Mouse (Mus musculus): ENCODE measurements around the gene Pmepa1. TPM values are rescaled to one million over a fixed set of nuclear protein-coding genes. Genes with fewer than 3 reads are reported as not detected.
A peak's percentile ranks its signal among the peaks of the same experiment; 100 is the strongest.

Gene Pmepa1
- polyA plus RNA-seq, 1 experiment from 2014 or later, result 4.1 TPM

GRCm38 (mm10) chr2:173175703-173176102, 100.6 kb downstream of the Pmepa1 start:
- Histone ChIP-seq H3K4me1 (peaks cover 34% of the 10 kb centered on the region), H3K27ac (no peak overlapping the region), H3K9me3 (no peaks in the 10 kb centered on the region), H3K4me2 (no peak overlapping the region), H3K9ac (no peak overlapping the region), H3K27me3 (replicated peaks) (no peaks in the 10 kb centered on the region; the same call in 1 of the 2 replicates), H3K36me3 (replicated peaks) (no peaks in the 10 kb centered on the region), H3K4me3 (no peak overlapping the region)
- ATAC-seq (replicated peaks), result no peak
- WGBS, result 93% methylated on average over 5 of the region's 5 CpGs

- H3K4me3 ChIP-seq, result 0 out of 2 replicates have a peak overlapping the region, but pooled peaks have one; percentile 1
Observed at GRCm38 (mm10) chr2:173174569-173174968, 101.8 kb downstream of the Pmepa1 start.

More at GRCm38 (mm10) chr2:173174569-173174968, 101.8 kb downstream of the Pmepa1 start:
- 50% methylated on average over 1 of the region's 1 CpGs for WGBS
- Histone ChIP-seq H3K36me3 (replicated peaks) (no peaks in the 10 kb centered on the region), H3K4me1 (peaks cover 34% of the 10 kb centered on the region), H3K27ac (peak overlapping the region; percentile 82), H3K27me3 (replicated peaks) (no peaks in the 10 kb centered on the region; the same call in 1 of the 2 replicates), H3K9ac (no peak overlapping the region), H3K9me3 (no peaks in the 10 kb centered on the region), H3K4me2 (peak overlapping the region; percentile 55)
- 0 out of 2 replicates have a peak, but pooled peaks have one; percentile 3 for ATAC-seq (replicated peaks)

Other genes starting within 250 kb of the Pmepa1 start
- gene Ctcfl, start 157.0 kb downstream of the Pmepa1 start, polyA plus RNA-seq (2015; fragmentation: Nextera tagmentation; extraction: Ambion mirVana), result 0.05 and 0.14 TPM in 2 replicates
- not detected in 2 replicates for gene Pck1, start 123.5 kb downstream of the Pmepa1 start, polyA plus RNA-seq (2015; fragmentation: Nextera tagmentation; extraction: Ambion mirVana)
- 0.22 and 1.1 TPM in 2 replicates for gene Zbp1, start 57.6 kb downstream of the Pmepa1 start, polyA plus RNA-seq (2015; fragmentation: Nextera tagmentation; extraction: Ambion mirVana)
- gene 1700021F07Rik, start 246.1 kb upstream of the Pmepa1 start, polyA plus RNA-seq (2015; fragmentation: Nextera tagmentation; extraction: Ambion mirVana), result not detected in 2 replicates

All from midbrain, embryonic 15.5 days (tissue).